Mouse (Mus musculus) mature B cell (primary cell): Measurements from ENCODE around the gene Serinc5.
"Not testable (repeated sequence)": the region's sequence is repeated elsewhere in the genome, so short reads cannot be mapped to it uniquely, and the experiment has no call there.

Experiments used
- in situ Hi-C: fragments of 300-500 bp; cut with MboI; formaldehyde crosslinking; loops from 2 replicates; pipeline ENCODE4 v1.14.3; 2019

Gene Serinc5

GRCm38 (mm10) chr13:92665008-92665407, 54.1 kb downstream of the Serinc5 start:
- in situ Hi-C loops = no loop called here

GRCm38 (mm10) chr13:92668214-92668985, 57.5 kb downstream of the Serinc5 start:
- in situ Hi-C loops = no loop called here

GRCm38 (mm10) chr13:92671727-92672126, 60.8 kb downstream of the Serinc5 start:
- in situ Hi-C loops = no loop called here

GRCm38 (mm10) chr13:92674676-92675075, 63.8 kb downstream of the Serinc5 start:
- in situ Hi-C loops = no loop called here

- in situ Hi-C loops = no loop called here
Measured at GRCm38 (mm10) chr13:92675308-92675707, 64.4 kb downstream of the Serinc5 start.

GRCm38 (mm10) chr13:92675897-92676584, 65.2 kb downstream of the Serinc5 start:
- in situ Hi-C loops = no loop called here

- in situ Hi-C loops = no loop called here
Measured at GRCm38 (mm10) chr13:92677656-92678055, 66.8 kb downstream of the Serinc5 start.

- in situ Hi-C loops = no loop called here
Measured at GRCm38 (mm10) chr13:92679661-92680060, 68.8 kb downstream of the Serinc5 start.

- in situ Hi-C loops = no loop called here
Measured at GRCm38 (mm10) chr13:92681541-92681940, 70.7 kb downstream of the Serinc5 start.

GRCm38 (mm10) chr13:92682833-92683232, 71.9 kb downstream of the Serinc5 start:
- in situ Hi-C loops = no loop called here

GRCm38 (mm10) chr13:92683464-92683863, 72.6 kb downstream of the Serinc5 start:
- in situ Hi-C loops = no loop called here

GRCm38 (mm10) chr13:92684310-92684709, 73.4 kb downstream of the Serinc5 start:
- in situ Hi-C loops = no loop called here

- in situ Hi-C loops = no loop called here
Measured at GRCm38 (mm10) chr13:92685273-92685672, 74.4 kb downstream of the Serinc5 start.

GRCm38 (mm10) chr13:92687151-92687550, 76.3 kb downstream of the Serinc5 start:
- in situ Hi-C loops = not testable (repeated sequence)

GRCm38 (mm10) chr13:92689061-92689460, 78.2 kb downstream of the Serinc5 start:
- in situ Hi-C loops = no loop called here

- in situ Hi-C loops = no loop called here
Measured at GRCm38 (mm10) chr13:92693866-92694550, 83.1 kb downstream of the Serinc5 start.

- in situ Hi-C loops = no loop called here
Measured at GRCm38 (mm10) chr13:92696491-92696939, 85.6 kb downstream of the Serinc5 start.

GRCm38 (mm10) chr13:92697141-92697540, 86.2 kb downstream of the Serinc5 start:
- in situ Hi-C loops = no loop called here

GRCm38 (mm10) chr13:92698781-92699180, 87.9 kb downstream of the Serinc5 start:
- in situ Hi-C loops = no loop called here

- in situ Hi-C loops = no loop called here
Measured at GRCm38 (mm10) chr13:92699395-92699794, 88.5 kb downstream of the Serinc5 start.

GRCm38 (mm10) chr13:92702035-92702434, 91.1 kb downstream of the Serinc5 start:
- in situ Hi-C loops = no loop called here

GRCm38 (mm10) chr13:92703241-92704027, 92.5 kb downstream of the Serinc5 start:
- in situ Hi-C loops = no loop called here
